Mouse (Mus musculus) regulatory T cell (primary cell): ENCODE data around the gene Alpl.

Source experiments
- in situ Hi-C: fragments of 300-600 bp; cut with MboI, MseI; formaldehyde crosslinking; loops from one replicate; pipeline ENCODE4 v1.15.1; 2025; ENCODE audit warnings: high pct_unique_total_duplicates

Gene Alpl

DNA sequence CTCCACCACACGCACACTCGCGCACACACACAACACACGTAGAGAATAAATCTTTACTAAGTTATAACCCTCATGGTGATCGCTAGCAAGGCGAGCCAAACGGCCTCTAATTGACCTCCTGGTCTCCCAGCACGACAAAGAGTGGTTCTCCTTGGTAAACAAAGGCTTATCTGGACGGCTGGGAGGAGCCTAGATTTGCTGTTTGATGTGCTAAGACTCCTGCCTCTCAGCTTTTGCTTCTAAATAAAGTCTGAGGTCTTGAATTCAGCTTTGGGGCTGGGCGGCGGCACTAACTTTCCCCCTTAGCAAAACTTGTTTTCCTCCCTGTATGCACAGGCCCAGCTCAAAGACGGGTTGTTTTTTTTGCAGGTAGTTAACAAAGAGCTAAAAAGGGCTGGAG is 5.0 kb upstream of the Alpl start:
- in situ Hi-C loops, result loop anchor here (5.0 kb wide), 1 partner anchor 44 kb away; no protein-coding TSS in a partner anchor

DNA sequence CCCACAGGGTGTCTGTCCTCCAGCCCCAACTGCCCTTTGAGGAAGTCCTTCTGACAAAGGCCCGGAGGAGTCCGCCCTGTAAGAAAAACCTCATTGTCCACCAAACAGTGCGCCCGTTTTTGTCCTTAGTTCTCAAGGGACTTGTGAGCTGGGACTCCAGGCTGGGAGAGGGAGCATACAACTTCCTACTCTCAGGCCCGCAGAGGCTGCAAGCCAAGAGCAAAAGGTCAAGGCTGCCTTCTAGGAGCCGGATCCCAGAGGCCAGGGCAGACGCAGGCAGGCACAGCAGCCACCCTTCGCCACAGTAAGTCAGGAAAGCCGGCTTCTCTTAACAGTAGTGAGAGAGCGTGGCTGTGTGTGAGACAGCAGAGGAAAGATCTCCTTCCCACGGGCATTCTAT is 4.1 kb upstream of the Alpl start:
- in situ Hi-C loops, result loop anchor here (5.0 kb wide), 1 partner anchor 43 kb away; no protein-coding TSS in a partner anchor

DNA sequence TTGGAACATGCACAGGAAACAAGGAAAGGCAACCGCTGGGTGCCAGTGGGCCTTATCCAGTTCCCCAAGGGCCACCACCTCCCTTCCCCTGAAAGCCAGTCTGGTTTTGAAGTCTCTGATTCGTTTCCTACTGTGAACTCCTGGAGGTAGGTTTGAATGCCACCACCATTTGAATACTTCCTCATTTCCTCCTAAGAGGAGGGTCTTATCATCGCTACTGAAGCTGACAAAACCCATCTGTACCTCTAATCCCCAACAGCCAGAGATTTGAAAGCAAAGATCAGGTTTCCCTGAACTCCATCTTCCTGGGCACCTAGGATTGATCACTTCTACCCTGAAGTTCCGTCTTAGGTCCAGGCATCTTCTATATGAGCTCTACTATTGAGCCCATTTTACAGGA is 854 bp upstream of the Alpl start:
- in situ Hi-C loops, result no loop called here

- in situ Hi-C loops, result no loop called here
Measured at GRCm38 (mm10) chr4:137794178-137794900, 1.8 kb downstream of the Alpl start.

DNA sequence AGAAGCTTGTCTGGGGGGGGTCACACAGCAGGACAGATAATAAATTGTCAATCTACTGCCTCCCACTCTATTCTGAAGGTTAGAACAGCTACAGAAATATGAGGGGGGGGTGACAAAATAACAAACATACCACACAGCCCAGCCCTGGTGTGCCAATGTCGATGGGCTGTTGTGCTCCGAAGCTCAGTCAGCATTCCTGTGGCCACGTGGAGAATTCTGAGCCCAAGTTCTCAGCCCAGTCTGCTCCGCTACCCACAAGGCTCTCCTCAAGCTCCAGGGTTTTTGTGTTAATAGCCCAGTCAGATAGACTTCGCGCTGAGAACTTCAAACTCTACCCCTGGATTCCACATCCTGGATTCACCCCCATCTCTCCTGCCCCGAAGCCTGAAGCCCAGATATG is 2.6 kb downstream of the Alpl start:
- in situ Hi-C loops, result no loop called here

DNA sequence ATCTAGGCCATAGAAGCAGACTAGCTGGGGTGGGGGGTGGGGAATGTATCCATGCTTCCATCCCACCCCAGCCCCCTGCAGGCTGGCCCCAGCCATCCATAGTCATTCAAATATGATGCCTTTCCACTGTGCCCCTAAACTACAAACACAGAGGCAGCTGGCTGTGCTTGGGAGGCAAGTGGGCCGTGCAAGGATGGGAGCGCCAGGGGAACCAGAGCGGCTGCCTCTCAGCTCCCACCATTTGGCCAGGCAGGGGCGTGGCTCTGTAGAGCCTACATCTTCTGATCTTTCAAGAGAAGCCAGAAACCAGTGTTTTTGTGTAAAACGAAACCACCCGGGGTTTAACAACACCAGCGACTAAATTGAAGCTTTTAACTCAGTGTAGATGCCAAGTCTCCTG is 4.7 kb downstream of the Alpl start:
- in situ Hi-C loops, result no loop called here

- in situ Hi-C loops, result no loop called here
Measured at GRCm38 (mm10) chr4:137790981-137791380, 5.2 kb downstream of the Alpl start.

- in situ Hi-C loops, result no loop called here
Measured at GRCm38 (mm10) chr4:137788511-137789049, 7.6 kb downstream of the Alpl start.

DNA sequence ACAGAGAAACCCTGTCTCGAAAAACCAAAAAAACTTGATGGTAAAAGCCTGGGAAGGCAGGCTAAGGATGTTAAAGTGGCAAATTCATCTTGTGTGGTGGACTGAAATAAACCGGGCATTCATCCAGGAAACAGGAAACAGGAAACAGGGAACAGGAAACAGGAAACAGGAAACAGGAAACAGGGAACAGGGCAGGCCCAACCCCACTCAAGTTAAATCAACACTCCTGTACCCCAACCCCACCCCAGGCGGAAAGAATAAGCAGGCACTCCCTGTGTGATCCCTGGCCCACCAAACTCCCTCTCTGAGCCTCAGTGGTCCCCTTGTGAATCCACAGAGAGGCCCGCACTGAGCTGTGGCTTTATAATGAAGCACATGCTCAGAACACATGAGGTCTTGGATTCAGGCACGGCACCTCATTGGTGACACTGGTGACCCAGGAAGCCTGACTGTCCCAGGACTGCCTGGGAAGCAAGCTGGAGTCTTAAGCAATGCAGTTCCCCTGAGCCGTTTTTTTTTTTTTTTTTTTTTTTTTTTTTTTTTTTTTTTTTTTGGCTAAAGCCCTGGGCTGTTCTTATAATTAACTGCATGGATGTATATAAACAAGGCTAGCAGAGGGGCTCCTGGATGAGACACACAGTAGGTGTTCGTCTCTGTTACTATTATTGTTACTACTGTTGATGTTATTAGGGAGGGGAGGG is 8.4 kb downstream of the Alpl start:
- in situ Hi-C loops, result no loop called here

GRCm38 (mm10) chr4:137786488-137786887 is 9.7 kb downstream of the Alpl start:
- in situ Hi-C loops, result no loop called here

DNA sequence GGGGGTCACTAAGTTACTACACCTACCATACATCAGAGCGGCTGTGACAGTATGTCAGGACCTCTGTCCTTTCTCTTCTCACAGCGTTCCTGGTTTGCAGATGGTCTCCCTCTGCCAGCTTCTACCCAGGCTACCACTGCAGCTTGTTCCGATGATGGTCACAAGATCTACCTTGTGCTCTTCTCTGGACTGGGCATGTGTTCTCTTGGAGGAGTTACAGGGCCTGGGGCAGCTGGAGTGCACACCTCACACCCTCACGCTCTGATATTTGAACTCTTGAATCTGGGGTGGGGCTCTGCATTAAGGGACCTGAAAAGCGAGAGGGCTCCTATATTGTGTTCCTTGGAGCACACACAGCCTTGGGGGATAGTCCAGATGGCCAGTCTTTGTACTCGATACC is 10.9 kb downstream of the Alpl start:
- in situ Hi-C loops, result no loop called here

- in situ Hi-C loops, result no loop called here
Measured at GRCm38 (mm10) chr4:137784741-137785140, 11.4 kb downstream of the Alpl start.

GRCm38 (mm10) chr4:137783541-137784191 is 12.5 kb downstream of the Alpl start:
- in situ Hi-C loops, result no loop called here

DNA sequence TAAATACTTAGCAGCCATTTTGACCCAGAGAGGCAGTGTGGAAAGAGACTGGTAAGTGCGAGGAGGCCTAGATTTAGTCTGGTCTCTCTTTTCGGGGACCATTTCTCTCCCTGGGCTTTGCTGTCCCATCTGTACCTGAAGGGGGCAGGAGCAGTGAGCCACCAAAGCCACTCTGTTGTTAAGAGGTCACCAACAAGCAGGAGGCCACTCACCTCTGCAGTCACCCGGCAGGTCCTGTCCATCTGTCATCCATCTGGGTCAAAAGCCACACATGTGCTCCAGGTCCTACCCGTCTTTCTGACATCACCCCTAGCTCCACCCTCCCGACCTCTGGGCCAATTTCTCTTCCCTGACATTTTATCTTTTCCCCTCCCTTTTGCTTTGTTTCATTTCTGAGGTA is 14.2 kb downstream of the Alpl start:
- in situ Hi-C loops, result no loop called here

GRCm38 (mm10) chr4:137780986-137781385 is 15.2 kb downstream of the Alpl start:
- in situ Hi-C loops, result no loop called here

DNA sequence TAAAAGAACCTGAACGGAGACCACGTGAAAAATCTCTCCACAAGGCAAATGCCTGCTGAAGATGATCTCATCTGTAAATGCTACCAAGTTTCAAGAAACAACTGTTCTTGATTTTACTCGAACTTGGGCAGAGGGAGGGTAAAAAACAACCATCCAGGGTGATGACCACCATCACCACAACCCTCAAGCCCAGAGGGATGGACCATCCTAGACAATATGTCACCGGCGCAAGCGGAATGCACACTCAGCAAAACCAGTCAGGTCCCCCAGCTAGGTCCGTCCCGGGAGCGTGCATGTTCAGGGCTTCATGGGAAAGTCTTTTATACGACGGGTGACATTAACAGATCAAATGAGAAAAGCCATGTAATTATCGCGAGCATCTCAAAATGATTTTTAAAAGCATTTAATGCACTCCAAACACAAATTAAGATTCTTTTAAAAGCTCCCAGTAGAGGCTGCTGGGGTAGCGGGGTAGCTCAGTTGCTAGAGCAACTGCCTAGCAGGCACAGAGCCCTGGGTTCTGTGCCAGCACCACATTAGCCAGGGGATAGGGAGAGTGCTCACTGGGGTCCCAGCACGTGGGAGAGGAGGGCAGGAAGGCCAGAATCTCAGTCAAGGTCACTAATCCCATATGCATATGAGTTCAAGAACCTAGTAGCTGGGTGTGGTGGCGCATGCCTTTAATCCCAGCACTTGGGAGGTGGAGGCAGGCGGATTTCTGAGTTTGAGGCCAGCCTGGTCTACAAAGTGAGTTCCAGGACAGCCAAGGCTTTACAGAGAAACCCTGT is 17.6 kb downstream of the Alpl start:
- in situ Hi-C loops, result no loop called here

- in situ Hi-C loops, result no loop called here
Measured at GRCm38 (mm10) chr4:137777866-137778265, 18.3 kb downstream of the Alpl start.

- in situ Hi-C loops, result no loop called here
Measured at GRCm38 (mm10) chr4:137774505-137774904, 21.7 kb downstream of the Alpl start.

- in situ Hi-C loops, result no loop called here
Measured at GRCm38 (mm10) chr4:137774013-137774412, 22.2 kb downstream of the Alpl start.

- in situ Hi-C loops, result no loop called here
Measured at GRCm38 (mm10) chr4:137773369-137773899, 22.8 kb downstream of the Alpl start.

- in situ Hi-C loops, result no loop called here
Measured at GRCm38 (mm10) chr4:137772438-137773056, 23.6 kb downstream of the Alpl start.
